Comparison of ENCODE assay signal across 19 mouse cellular contexts in genomic region chr6:61020995-61021394, GRCm38 (mm10).
DNase-seq lines count a peak whose midpoint lies in the region; ATAC-seq lines count a peak whose summit lies in the region.
"Had no signal": no experiment of that assay in that cellular context is flagged by ENCODE, and none has a peak within 500 bp of the region (broad histone marks: within the 10 kb centered on the region; RNA-seq: fewer than 3 reads in every experiment).

No protein-coding gene starts in this region.

- H3K4me3 ChIP-seq in intestine, embryonic 16.5 days (ENCODE audit: low read length): no peak overlapping the region
- H3K4me3 ChIP-seq in stomach, embryonic 15.5 days (replicated peaks): no peak overlapping the region
- no peak overlapping the region for H3K4me3 ChIP-seq in forebrain, embryonic 10.5 days
- H3K4me3 ChIP-seq: embryonic facial prominence, embryonic 12.5 days; forebrain, embryonic 12.5 days; heart, embryonic 10.5 days had no signal

- peak; percentile 93 for ATAC-seq in intestine, embryonic 16.5 days
- ATAC-seq in stomach, embryonic 15.5 days (ENCODE audit: insufficient read depth, low FRiP score, low read depth): peak; percentile 47; the same call in 1 of the 2 replicates
- ATAC-seq: activated CD4-positive, CD25-positive, alpha-beta regulatory T cell, adult 4 months; forebrain, embryonic 16.5 days had no signal

- no peak overlapping the region for H3K4me2 ChIP-seq in intestine, embryonic 16.5 days (ENCODE audit: low read depth, low read length)
- H3K4me2 ChIP-seq in stomach, embryonic 15.5 days: no peak overlapping the region
- H3K4me2 ChIP-seq: embryonic facial prominence, embryonic 12.5 days; forebrain, embryonic 12.5 days; hindbrain, embryonic 14.5 days had no signal

- H3K27ac ChIP-seq in intestine, embryonic 16.5 days (ENCODE audit: low read length): no peak overlapping the region
- H3K27ac ChIP-seq in stomach, embryonic 15.5 days: no peak overlapping the region
- no peak overlapping the region for H3K27ac ChIP-seq in forebrain, embryonic 10.5 days
- H3K27ac ChIP-seq: embryonic facial prominence, embryonic 12.5 days; forebrain, embryonic 12.5 days; heart, embryonic 10.5 days; hindbrain, embryonic 14.5 days had no signal

- no peaks in the 10 kb centered on the region for H3K9me3 ChIP-seq in intestine, embryonic 16.5 days (ENCODE audit: control insufficient read depth, low read length)
- H3K9me3 ChIP-seq in stomach, embryonic 15.5 days: no peaks in the 10 kb centered on the region
- no peaks in the 10 kb centered on the region for H3K9me3 ChIP-seq in forebrain, embryonic 10.5 days
- H3K9me3 ChIP-seq: embryonic facial prominence, embryonic 12.5 days; forebrain, embryonic 12.5 days; heart, embryonic 10.5 days had no signal

- peak; percentile 7 for DNase-seq in adrenal gland, postnatal 14 days
- DNase-seq in adrenal gland, adult 8-10 months: no peak
- peak; percentile 16 for DNase-seq in ZHBTc4 (ENCODE audit: low read depth, low spot score)
- no peak for DNase-seq in testis, postnatal 10 days (ENCODE audit: low spot score)
- no peak for DNase-seq in forebrain, embryonic 10.5 days (ENCODE audit: extremely low spot score, low spot score)
- DNase-seq: cerebellum, adult 11-12 months; cerebellum, adult 9-10 months; cerebellum, postnatal 25 days; gastrocnemius, postnatal 10 days; heart, adult 18-20 months; heart, postnatal 14 days had no signal

- no peaks in the 10 kb centered on the region for H3K27me3 ChIP-seq in intestine, embryonic 16.5 days (replicated peaks; ENCODE audit: control insufficient read depth, insufficient read depth, low read length)
- H3K27me3 ChIP-seq in stomach, embryonic 15.5 days (replicated peaks): no peaks in the 10 kb centered on the region
- no peaks in the 10 kb centered on the region for H3K27me3 ChIP-seq in forebrain, embryonic 10.5 days (ENCODE audit: poor library complexity, severe bottlenecking)
- H3K27me3 ChIP-seq: embryonic facial prominence, embryonic 12.5 days; forebrain, embryonic 12.5 days had no signal

- no peaks in the 10 kb centered on the region for H3K36me3 ChIP-seq in intestine, embryonic 16.5 days (ENCODE audit: control insufficient read depth, insufficient read depth, low read length)
- H3K36me3 ChIP-seq in stomach, embryonic 15.5 days: no peaks in the 10 kb centered on the region
- H3K36me3 ChIP-seq in forebrain, embryonic 10.5 days (replicated peaks): no peaks in the 10 kb centered on the region
- H3K36me3 ChIP-seq: embryonic facial prominence, embryonic 12.5 days; forebrain, embryonic 12.5 days; heart, embryonic 10.5 days had no signal

- WGBS in intestine, embryonic 16.5 days: 39% methylated on average over 1 of the region's 1 CpGs
- WGBS in stomach, embryonic 15.5 days: 46% methylated on average over 1 of the region's 1 CpGs
- WGBS in forebrain, embryonic 10.5 days: 88% methylated on average over 1 of the region's 1 CpGs

- peaks cover 3% of the 10 kb centered on the region; the same call in 1 of the 2 replicates for H3K4me1 ChIP-seq in intestine, embryonic 16.5 days (ENCODE audit: control insufficient read depth, insufficient read depth, low read length)
- H3K4me1 ChIP-seq in stomach, embryonic 15.5 days: no peaks in the 10 kb centered on the region
- H3K4me1 ChIP-seq in forebrain, embryonic 10.5 days: no peaks in the 10 kb centered on the region; the same call in 1 of the 2 replicates
- H3K4me1 ChIP-seq: embryonic facial prominence, embryonic 12.5 days; forebrain, embryonic 12.5 days; heart, embryonic 10.5 days had no signal

- no peak overlapping the region for H3K9ac ChIP-seq in intestine, embryonic 16.5 days (ENCODE audit: low read depth, low read length)
- H3K9ac ChIP-seq in stomach, embryonic 15.5 days: no peak overlapping the region
- H3K9ac ChIP-seq: embryonic facial prominence, embryonic 12.5 days; forebrain, embryonic 12.5 days; hindbrain, embryonic 14.5 days had no signal

Comparison
In these comparisons a context has a peak if more than half of its experiments do, and no peak if none do; other contexts are left out.
1. DNase-seq: peak in adrenal gland, postnatal 14 days (single experiment) and ZHBTc4 (single experiment); none in adrenal gland, adult 8-10 months (single experiment), testis, postnatal 10 days (single experiment) and forebrain, embryonic 10.5 days (single experiment).